Mouse (Mus musculus) testis, postnatal 10 days (tissue): ENCODE results near the gene Sergef.

Experiments
- DNase-seq: peaks from one replicate; pipeline ENCODE4 v3.0.0; 2021; ENCODE audit warnings: low spot score

Sergef gene

GRCm38 (mm10) chr7:46501458-46501857, 138.1 kb downstream of the Sergef start:
- no peak for DNase-seq

- no peak for DNase-seq
Measured at GRCm38 (mm10) chr7:46499561-46499960, 140.0 kb downstream of the Sergef start.

- no peak for DNase-seq
Measured at GRCm38 (mm10) chr7:46492134-46492678, 147.4 kb downstream of the Sergef start.

- no peak for DNase-seq
Measured at GRCm38 (mm10) chr7:46487354-46487753, 152.3 kb downstream of the Sergef start.

- no peak for DNase-seq
Measured at GRCm38 (mm10) chr7:46486761-46487160, 152.8 kb downstream of the Sergef start.

GRCm38 (mm10) chr7:46484223-46484622, 155.4 kb downstream of the Sergef start:
- DNase-seq, result no peak

GRCm38 (mm10) chr7:46483050-46483449, 156.6 kb downstream of the Sergef start:
- DNase-seq, result no peak

GRCm38 (mm10) chr7:46482099-46482531, 157.5 kb downstream of the Sergef start:
- DNase-seq, result no peak

GRCm38 (mm10) chr7:46479793-46480192, 159.8 kb downstream of the Sergef start:
- no peak for DNase-seq

GRCm38 (mm10) chr7:46477456-46477855, 162.2 kb downstream of the Sergef start:
- no peak for DNase-seq

- DNase-seq, result no peak
Measured at GRCm38 (mm10) chr7:46475464-46475863, 164.1 kb downstream of the Sergef start.

GRCm38 (mm10) chr7:46473141-46473540, 166.5 kb downstream of the Sergef start:
- no peak for DNase-seq

- DNase-seq, result no peak
Measured at GRCm38 (mm10) chr7:46471054-46471737, 168.4 kb downstream of the Sergef start.

- DNase-seq, result no peak
Measured at GRCm38 (mm10) chr7:46469542-46469941, 170.1 kb downstream of the Sergef start.

GRCm38 (mm10) chr7:46466422-46466981, 173.1 kb downstream of the Sergef start:
- no peak for DNase-seq

- DNase-seq, result no peak
Measured at GRCm38 (mm10) chr7:46463136-46463535, 176.5 kb downstream of the Sergef start.

- no peak for DNase-seq
Measured at GRCm38 (mm10) chr7:46462287-46462686, 177.3 kb downstream of the Sergef start.

- DNase-seq, result no peak
Measured at GRCm38 (mm10) chr7:46459605-46460245, 179.9 kb downstream of the Sergef start.

- DNase-seq, result no peak
Measured at GRCm38 (mm10) chr7:46459200-46459599, 180.4 kb downstream of the Sergef start.

GRCm38 (mm10) chr7:46457889-46458288, 181.7 kb downstream of the Sergef start:
- DNase-seq, result no peak

GRCm38 (mm10) chr7:46453930-46454679, 185.5 kb downstream of the Sergef start:
- DNase-seq, result no peak

- DNase-seq, result no peak
Measured at GRCm38 (mm10) chr7:46448922-46449645, 190.5 kb downstream of the Sergef start.
